Mouse (Mus musculus) midbrain, embryonic 11.5 days (tissue): ENCODE measurements at regions not wholly inside any gene's neighbourhood (a gene's known extent, or its start where the extent isn't known, plus 50 kb on each side); places are given as distances from the start of the nearest gene placed in this dataset.
"Not testable (repeated sequence)": the region's sequence is repeated elsewhere in the genome, so short reads cannot be mapped to it uniquely, and the experiment has no call there.

Experiments
- ATAC-seq: fragments of 200-750 bp; cut with Nextera tagmentation; 2 replicates; pipeline ENCODE4 v1.8.0; 2017; ENCODE audit warnings: moderate TSS enrichment, moderate library complexity; ENCODE audit not compliant: low FRiP score
- DNase-seq: peaks from one replicate; pipeline ENCODE4 v3.0.0; 2015; ENCODE audit warnings: low spot score; ENCODE audit errors: missing footprints
- H3K27ac ChIP-seq: fragments of 300-500 bp; sonication (generic); 2 replicates; pipeline ENCODE4 v1.5.1; 2014; ENCODE audit warnings: low read depth, low read length
- H3K27me3 ChIP-seq: fragments of 300-500 bp; sonication (generic); 2 replicates; pipeline ENCODE4 v1.6.1; 2014; ENCODE audit warnings: mild to moderate bottlenecking, low read length, moderate library complexity, mixed read lengths; ENCODE audit not compliant: control insufficient read depth, insufficient read depth
- H3K36me3 ChIP-seq: fragments of 300-500 bp; sonication (generic); 2 replicates; pipeline ENCODE4 v1.6.1; 2014; ENCODE audit warnings: mild to moderate bottlenecking, low read length, moderate library complexity, mixed read lengths; ENCODE audit not compliant: control insufficient read depth, insufficient read depth
- H3K4me1 ChIP-seq: fragments of 300-500 bp; sonication (generic); 2 replicates; pipeline ENCODE4 v1.6.1; 2014; ENCODE audit warnings: low read length; ENCODE audit not compliant: control insufficient read depth, insufficient read depth
- H3K4me2 ChIP-seq: fragments of 300-500 bp; sonication (generic); 2 replicates; pipeline ENCODE4 v1.6.1; 2014; ENCODE audit warnings: mild to moderate bottlenecking, moderate library complexity
- H3K4me3 ChIP-seq: fragments of 300-500 bp; sonication (generic); 2 replicates; pipeline ENCODE4 v1.5.1; 2014; ENCODE audit warnings: low read depth, low read length
- H3K9ac ChIP-seq: fragments of 300-500 bp; sonication (generic); 2 replicates; pipeline ENCODE4 v1.6.1; 2014; ENCODE audit warnings: low read length
- H3K9me3 ChIP-seq: fragments of 300-500 bp; sonication (generic); 2 replicates; pipeline ENCODE4 v1.6.1; 2016; ENCODE audit warnings: low read length; ENCODE audit not compliant: control insufficient read depth
- WGBS: fragments of 180-500 bp; shearing (Covaris S2); extraction: QIAGEN DNeasy Blood & Tissue Kit; methylation state at CpG from one replicate; pipeline ENCODE4 v1.1.7; 2014; 5-methylcytosine and 5-hydroxymethylcytosine counted together

DNA sequence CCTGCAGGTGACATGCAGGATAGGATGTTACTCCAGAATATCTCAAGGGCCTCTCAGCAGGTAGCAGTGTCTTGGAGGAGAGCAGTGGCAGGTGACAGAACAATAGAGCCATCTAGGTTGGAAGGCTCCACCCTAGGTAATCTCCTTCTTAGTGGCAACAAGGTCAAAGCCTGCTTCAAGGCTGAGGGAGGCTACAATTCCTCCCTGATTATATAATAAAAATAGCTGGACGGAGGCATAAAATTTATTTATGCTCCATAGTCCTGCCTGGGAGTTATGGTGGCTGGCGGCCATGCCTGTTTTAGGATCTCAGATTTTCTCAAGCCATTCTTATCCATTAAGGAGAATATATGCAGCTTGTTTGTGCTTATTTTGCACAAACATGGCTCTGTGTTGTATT lies 695.2 kb downstream of the Nxph1 start:
- not testable (repeated sequence) for H3K4me1 ChIP-seq, ATAC-seq, H3K4me3 ChIP-seq, H3K36me3 ChIP-seq, H3K27ac ChIP-seq, H3K9me3 ChIP-seq, H3K4me2 ChIP-seq, DNase-seq, H3K9ac ChIP-seq, H3K27me3 ChIP-seq
- WGBS, result 84% methylated on average over 2 of the region's 2 CpGs

DNA sequence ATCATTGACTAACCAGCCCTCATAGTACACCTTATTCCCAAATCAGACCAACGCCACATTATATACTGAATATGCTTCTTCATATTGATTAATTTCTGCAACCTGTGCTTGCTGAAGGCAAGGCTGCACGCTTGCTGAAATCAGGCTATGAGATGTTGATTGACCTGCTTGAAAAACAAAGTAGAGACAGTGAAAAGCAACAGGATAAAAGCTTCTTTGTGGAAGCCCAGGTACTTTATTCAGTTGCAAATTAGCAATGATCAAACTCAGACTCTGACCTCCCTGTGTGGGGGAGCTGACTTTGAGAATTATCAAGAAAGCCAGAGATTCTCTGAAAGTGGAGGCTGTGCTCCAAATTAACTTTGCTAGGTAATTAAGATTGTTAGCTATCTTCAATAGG lies 695.7 kb downstream of the Nxph1 start:
- 83% methylated on average over 2 of the region's 2 CpGs for WGBS
- not testable (repeated sequence) for H3K4me3 ChIP-seq, DNase-seq, ATAC-seq, H3K27ac ChIP-seq, H3K9me3 ChIP-seq, H3K36me3 ChIP-seq, H3K4me2 ChIP-seq, H3K4me1 ChIP-seq, H3K27me3 ChIP-seq, H3K9ac ChIP-seq

- H3K27ac ChIP-seq, result no peak overlapping the region
- no peak overlapping the region for H3K9ac ChIP-seq
- H3K27me3 ChIP-seq, result no peaks in the 10 kb centered on the region
- no peaks in the 10 kb centered on the region for H3K36me3 ChIP-seq
- H3K9me3 ChIP-seq, result no peaks in the 10 kb centered on the region
- H3K4me2 ChIP-seq, result no peak overlapping the region
- no peaks in the 10 kb centered on the region for H3K4me1 ChIP-seq
- H3K4me3 ChIP-seq, result no peak overlapping the region
- 89% methylated on average over 7 of the region's 7 CpGs for WGBS
- ATAC-seq (no peak), DNase-seq (no peak)
Measured at GRCm38 (mm10) chr6:9659672-9660071, 711.4 kb downstream of the Nxph1 start.

GRCm38 (mm10) chr6:9685182-9685581 lies 737.0 kb downstream of the Nxph1 start:
- Histone ChIP-seq H3K4me3 (no peak overlapping the region), H3K36me3 (no peaks in the 10 kb centered on the region), H3K27me3 (no peaks in the 10 kb centered on the region), H3K9me3 (no peaks in the 10 kb centered on the region), H3K4me2 (no peak overlapping the region), H3K4me1 (no peaks in the 10 kb centered on the region), H3K9ac (no peak overlapping the region), H3K27ac (no peak overlapping the region)
- ATAC-seq, result no peak
- DNase-seq, result no peak

- H3K4me1 ChIP-seq, result no peaks in the 10 kb centered on the region
- H3K4me3 ChIP-seq, result no peak overlapping the region
- WGBS, result 11% methylated on average over 1 of the region's 1 CpGs
- no peaks in the 10 kb centered on the region for H3K9me3 ChIP-seq
- no peak overlapping the region for H3K9ac ChIP-seq
- no peaks in the 10 kb centered on the region for H3K36me3 ChIP-seq
- no peak for DNase-seq
- no peak overlapping the region for H3K4me2 ChIP-seq
- peak; percentile 43; the same call in 1 of the 2 replicates for ATAC-seq
- no peak overlapping the region for H3K27ac ChIP-seq
- H3K27me3 ChIP-seq, result no peaks in the 10 kb centered on the region
Measured at GRCm38 (mm10) chr6:9693714-9694113, 745.5 kb downstream of the Nxph1 start.

- H3K27me3 ChIP-seq, result no peaks in the 10 kb centered on the region
- no peaks in the 10 kb centered on the region for H3K36me3 ChIP-seq
- no peaks in the 10 kb centered on the region for H3K9me3 ChIP-seq
- H3K4me1 ChIP-seq, result no peaks in the 10 kb centered on the region
- ATAC-seq (peak; percentile 61), DNase-seq (no peak)
- H3K27ac ChIP-seq, result no peak overlapping the region
- H3K4me3 ChIP-seq, result no peak overlapping the region
- 82% methylated on average over 1 of the region's 1 CpGs for WGBS
- H3K4me2 ChIP-seq, result no peak overlapping the region
- no peak overlapping the region for H3K9ac ChIP-seq
Measured at GRCm38 (mm10) chr6:9697698-9698097, 749.5 kb downstream of the Nxph1 start.

DNA sequence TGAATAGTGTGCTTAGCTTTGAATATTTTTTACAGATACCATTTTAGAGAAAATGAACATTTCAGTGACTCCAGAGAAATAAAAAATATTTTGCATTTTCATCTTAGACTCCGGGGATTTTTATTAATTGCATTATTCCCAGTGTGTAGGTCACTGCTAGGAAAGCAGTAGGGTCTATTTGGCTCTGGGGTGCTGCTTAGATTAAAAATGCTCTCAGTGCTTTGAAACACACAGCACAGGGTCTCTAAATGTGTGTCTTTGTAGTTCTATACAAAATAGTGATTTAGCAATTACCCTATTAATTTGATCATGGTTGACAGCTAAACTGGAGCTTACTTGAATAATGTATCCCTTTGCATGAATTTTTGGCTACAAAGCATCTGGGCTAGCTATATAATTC lies 750.0 kb downstream of the Nxph1 start:
- Histone ChIP-seq H3K4me3 (no peak overlapping the region), H3K9me3 (no peaks in the 10 kb centered on the region), H3K36me3 (no peaks in the 10 kb centered on the region), H3K27ac (no peak overlapping the region), H3K27me3 (no peaks in the 10 kb centered on the region), H3K4me1 (no peaks in the 10 kb centered on the region), H3K4me2 (no peak overlapping the region), H3K9ac (no peak overlapping the region)
- ATAC-seq (peak; percentile 62; the same call in 1 of the 2 replicates), DNase-seq (no peak)
- WGBS, result 85% methylated on average over 1 of the region's 1 CpGs
